Mouse (Mus musculus): ENCODE measurements at regions not wholly inside any gene's neighbourhood (a gene's known extent, or its start where the extent isn't known, plus 50 kb on each side); places are given as distances from the start of the nearest gene placed in this dataset.

GRCm38 (mm10) chr5:44416844-44417589 is 190.6 kb upstream of the Tapt1 start:
- no peak for DNase-seq

- peak; percentile 33 to 40 for DNase-seq
Measured at GRCm38 (mm10) chr5:44414441-44414840, 188.0 kb upstream of the Tapt1 start.

- no peak for DNase-seq
Measured at GRCm38 (mm10) chr5:44403300-44403699, 176.9 kb upstream of the Tapt1 start.

- no peak for DNase-seq
Measured at GRCm38 (mm10) chr5:44400573-44401332, 174.3 kb upstream of the Tapt1 start.

- DNase-seq = no peak
Measured at GRCm38 (mm10) chr5:44387237-44387810, 160.9 kb upstream of the Tapt1 start.

- DNase-seq = no peak
Measured at GRCm38 (mm10) chr5:44386176-44386575, 159.8 kb upstream of the Tapt1 start.

GRCm38 (mm10) chr5:44383049-44383448 is 156.6 kb upstream of the Tapt1 start:
- no peak for DNase-seq

GRCm38 (mm10) chr5:44370006-44370405 is 143.6 kb upstream of the Tapt1 start:
- DNase-seq = no peak

GRCm38 (mm10) chr5:44352324-44352723 is 125.9 kb upstream of the Tapt1 start:
- DNase-seq = no peak

- DNase-seq = no peak
Measured at GRCm38 (mm10) chr5:44341457-44342014, 115.1 kb upstream of the Tapt1 start.

- no peak for DNase-seq
Measured at GRCm38 (mm10) chr5:44338662-44339061, 112.2 kb upstream of the Tapt1 start.

- DNase-seq = no peak
Measured at GRCm38 (mm10) chr5:44335756-44336155, 109.3 kb upstream of the Tapt1 start.

- DNase-seq = no peak
Measured at GRCm38 (mm10) chr5:44319626-44320025, 93.2 kb upstream of the Tapt1 start.

GRCm38 (mm10) chr5:44306769-44307557 is 80.5 kb upstream of the Tapt1 start:
- DNase-seq = no peak

GRCm38 (mm10) chr5:44303886-44304855 is 77.7 kb upstream of the Tapt1 start:
- peak; percentile 26 to 28 for DNase-seq

GRCm38 (mm10) chr5:44284384-44284783 is 58.0 kb upstream of the Tapt1 start:
- peak; percentile 51 to 66 for DNase-seq
